Mouse (Mus musculus) heart, postnatal 0 days (tissue): ENCODE results near the gene Wif1. TPM values are rescaled to one million over a fixed set of nuclear protein-coding genes. Genes with fewer than 3 reads are reported as not detected.
A peak's percentile ranks its signal among the peaks of the same experiment; 100 is the strongest.

Experiments used
- ATAC-seq: fragments of 200-750 bp; cut with Nextera tagmentation; 2 replicates; pipeline ENCODE4 v1.8.0; 2017; ENCODE audit warnings: low read depth, moderate number of reproducible peaks, moderate library complexity; ENCODE audit not compliant: insufficient read depth
- DNase-seq: peaks from one replicate; pipeline ENCODE4 v3.0.0-alpha.2; 2016; ENCODE audit warnings: low spot score
- H3K27ac ChIP-seq: fragments of 300-500 bp; sonication (generic); 2 replicates; pipeline ENCODE4 v1.5.1; 2014; ENCODE audit warnings: low read depth, mild to moderate bottlenecking
- H3K27me3 ChIP-seq: fragments of 300-500 bp; sonication (generic); 2 replicates; pipeline ENCODE4 v1.6.1; 2014; ENCODE audit warnings: low read length, mixed read lengths; ENCODE audit not compliant: control insufficient read depth, insufficient read depth
- H3K36me3 ChIP-seq: fragments of 300-500 bp; sonication (generic); replicated peaks from 2 replicates; pipeline ENCODE4 v1.6.1; 2014; ENCODE audit warnings: low read length, mixed read lengths; ENCODE audit not compliant: control insufficient read depth, insufficient read depth
- H3K4me1 ChIP-seq: fragments of 300-500 bp; sonication (generic); 2 replicates; pipeline ENCODE4 v1.6.1; 2014; ENCODE audit warnings: antibody characterized with exemption; ENCODE audit not compliant: control insufficient read depth, insufficient read depth
- H3K4me2 ChIP-seq: fragments of 300-500 bp; sonication (generic); 2 replicates; pipeline ENCODE4 v1.6.1; 2014; ENCODE audit warnings: low read depth, mild to moderate bottlenecking, low read length, moderate library complexity
- H3K4me3 ChIP-seq: fragments of 300-500 bp; sonication (generic); 2 replicates; pipeline ENCODE4 v1.5.1; 2014; ENCODE audit warnings: low read depth, low read length
- H3K9ac ChIP-seq: fragments of 300-500 bp; sonication (generic); replicated peaks from 2 replicates; pipeline ENCODE4 v1.6.1; 2014; ENCODE audit warnings: low read depth, low read length, mixed read lengths
- H3K9me3 ChIP-seq: fragments of 300-500 bp; sonication (generic); replicated peaks from 2 replicates; pipeline ENCODE4 v1.6.1; 2016; ENCODE audit warnings: low read length; ENCODE audit not compliant: control insufficient read depth
- CTCF ChIP-seq: IDR thresholded peaks from 2 replicates; pipeline ENCODE4 v1.5.1; 2016; ENCODE audit warnings: antibody characterized with exemption, control low read depth, low read depth
- EP300 ChIP-seq: IDR thresholded peaks from 2 replicates; pipeline ENCODE4 v1.6.1; 2016; ENCODE audit warnings: antibody characterized with exemption, low read depth
- WGBS: fragments of 180-500 bp; shearing (Covaris S2); extraction: QIAGEN DNeasy Blood & Tissue Kit; methylation state at CpG from one replicate; pipeline ENCODE4 v1.1.7; 2014; 5-methylcytosine and 5-hydroxymethylcytosine counted together
- polyA plus RNA-seq: library from polyadenylated mRNA; unstranded; fragments of >200 nt; fragmentation: Nextera tagmentation; extraction: Ambion mirVana; gene quantifications from 2 replicates; pipeline ENCODE4 v1.2.1, GENCODE M21; 2015
- total RNA-seq: library from RNA; depleted of rRNA; stranded (reverse); fragments of >200 nt; gene quantifications from 2 replicates; pipeline ENCODE4 v1.2.3, GENCODE M21; 2014; ENCODE audit warnings: low replicate concordance

Gene Wif1
- total and polyA plus RNA-seq, 2 experiments from 2014 or later = 7.3 to 10.7 TPM

DNA sequence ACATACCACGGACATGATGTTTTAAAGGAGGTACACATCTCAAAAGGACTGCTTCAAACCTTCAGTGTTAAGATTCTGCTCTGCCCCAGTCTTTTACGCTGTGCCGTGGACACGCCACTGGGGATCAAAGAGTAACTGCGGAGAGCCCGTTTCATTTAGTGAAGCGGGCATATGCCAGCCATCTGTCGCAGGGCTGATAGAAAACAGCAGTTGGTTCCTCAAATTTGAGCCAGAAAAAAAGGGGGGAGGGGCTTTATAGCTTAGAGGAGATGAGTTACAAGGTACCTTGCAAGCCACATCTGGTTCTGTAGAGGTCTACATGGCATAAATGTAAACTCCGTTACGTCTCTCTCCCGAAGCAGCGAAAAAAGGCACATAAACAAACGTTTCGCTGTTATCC is 7.2 kb downstream of the Wif1 start:
- TF ChIP-seq CTCF (no peak), EP300 (no peak)
- peaks cover 6% of the 10 kb centered on the region; the same call in 1 of the 2 replicates for H3K4me1 ChIP-seq
- no peaks in the 10 kb centered on the region for H3K36me3 ChIP-seq
- H3K4me2 ChIP-seq = no peak overlapping the region
- no peak overlapping the region for H3K27ac ChIP-seq
- H3K9ac ChIP-seq = no peak overlapping the region
- no peak for DNase-seq
- ATAC-seq = no peak
- WGBS = 79% methylated on average over 14 of the region's 14 CpGs
- H3K9me3 ChIP-seq = no peaks in the 10 kb centered on the region
- no peaks in the 10 kb centered on the region for H3K27me3 ChIP-seq
- H3K4me3 ChIP-seq = no peak overlapping the region

DNA sequence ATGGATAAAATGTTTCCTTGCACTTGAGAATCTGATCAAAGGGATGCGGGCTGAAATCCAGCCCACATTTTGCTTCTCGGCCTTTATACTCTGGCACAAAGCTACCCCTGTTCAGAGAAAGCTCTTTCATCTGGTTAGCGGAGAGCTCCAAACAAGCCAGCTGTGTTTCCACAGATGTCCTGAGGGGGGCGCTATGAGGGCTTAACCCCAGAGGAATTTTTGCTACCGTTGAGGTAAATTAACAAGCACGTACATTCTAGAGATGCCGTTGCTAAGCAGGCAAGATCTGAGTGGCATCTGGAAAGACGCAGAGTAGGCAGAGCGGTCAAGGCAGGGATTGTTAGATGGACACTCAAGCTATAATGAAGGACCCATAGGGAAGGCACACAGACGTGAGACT is 13.7 kb downstream of the Wif1 start:
- Histone ChIP-seq H3K27ac (no peak overlapping the region), H3K4me2 (no peak overlapping the region), H3K9me3 (no peaks in the 10 kb centered on the region), H3K4me1 (no peaks in the 10 kb centered on the region), H3K9ac (no peak overlapping the region), H3K27me3 (no peaks in the 10 kb centered on the region), H3K36me3 (no peaks in the 10 kb centered on the region), H3K4me3 (no peak overlapping the region)
- TF ChIP-seq CTCF (no peak), EP300 (no peak)
- ATAC-seq (no peak), DNase-seq (no peak)
- 78% methylated on average over 10 of the region's 10 CpGs for WGBS

DNA sequence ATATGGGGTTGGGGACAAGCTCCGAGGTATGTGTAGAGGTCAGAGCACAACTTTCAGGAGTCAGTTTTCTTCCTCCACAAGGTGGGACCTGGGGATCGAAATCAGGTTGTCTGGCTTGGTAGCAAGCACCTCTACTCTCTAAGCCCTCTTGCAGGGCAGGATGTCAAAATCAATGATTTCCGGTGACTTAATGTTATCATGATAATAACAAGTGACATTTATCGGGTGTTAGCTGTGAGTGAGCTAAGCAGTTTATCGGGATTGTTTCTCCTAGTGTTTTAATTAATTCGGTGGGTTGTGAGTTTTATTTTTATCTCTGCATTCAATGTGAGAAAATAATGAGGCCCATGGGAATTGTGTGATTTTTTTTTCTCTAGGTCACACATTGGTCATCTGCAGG is 18.3 kb downstream of the Wif1 start:
- Histone ChIP-seq H3K27me3 (no peaks in the 10 kb centered on the region), H3K36me3 (no peaks in the 10 kb centered on the region), H3K9me3 (no peaks in the 10 kb centered on the region), H3K4me2 (no peak overlapping the region), H3K27ac (no peak overlapping the region), H3K4me3 (no peak overlapping the region), H3K4me1 (peaks cover 20% of the 10 kb centered on the region), H3K9ac (no peak overlapping the region)
- WGBS = 79% methylated on average over 6 of the region's 6 CpGs
- DNase-seq (no peak), ATAC-seq (no peak)
- no peak for TF ChIP-seq CTCF
- TF ChIP-seq EP300 = no peak

DNA sequence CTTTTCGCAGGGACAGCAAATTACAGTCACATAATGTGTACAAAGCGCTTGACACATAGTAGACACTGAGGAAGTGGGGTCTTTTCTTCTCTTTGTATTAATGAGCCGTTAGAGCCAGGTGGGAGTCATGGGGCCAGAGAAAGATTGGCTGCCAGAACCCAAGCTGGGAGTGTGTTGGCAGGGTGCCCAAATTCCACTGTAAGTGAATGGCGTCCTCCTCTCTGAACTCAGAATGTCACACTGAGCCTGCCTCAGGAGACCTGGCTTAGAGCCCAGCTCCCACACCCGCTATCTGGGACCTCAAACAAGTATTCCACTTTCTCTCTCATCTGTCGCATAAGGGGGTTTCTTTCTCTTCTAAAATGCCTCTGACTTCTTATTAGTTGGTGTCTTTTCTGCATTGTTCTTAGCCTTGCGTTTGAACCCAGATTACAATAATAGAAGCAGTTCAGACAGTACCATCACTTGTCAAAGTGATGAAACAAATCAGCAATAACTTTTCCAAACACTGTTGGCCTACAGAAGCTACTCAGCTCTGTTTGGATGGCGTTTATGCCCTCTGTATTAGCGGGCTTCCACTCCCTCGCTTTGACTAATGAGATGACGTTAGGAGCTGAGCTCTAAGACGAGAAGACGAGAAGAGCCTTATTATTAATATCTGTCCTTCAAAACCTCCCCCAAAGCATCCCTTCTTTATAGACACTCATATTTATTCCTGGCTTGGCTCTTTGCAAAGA is 21.9 kb downstream of the Wif1 start:
- WGBS = 9% methylated on average over 13 of the region's 13 CpGs
- DNase-seq = peak; percentile 95
- Histone ChIP-seq H3K9me3 (no peaks in the 10 kb centered on the region), H3K4me3 (peak overlapping the region; percentile 15), H3K9ac (no peak overlapping the region), H3K27me3 (no peaks in the 10 kb centered on the region), H3K4me1 (peaks cover 24% of the 10 kb centered on the region), H3K4me2 (peak overlapping the region; percentile 48), H3K36me3 (no peaks in the 10 kb centered on the region), H3K27ac (peak overlapping the region; percentile 85)
- TF ChIP-seq CTCF = no peak
- 0 out of 2 replicates have a peak, but pooled peaks have one; percentile 72 for TF ChIP-seq EP300
- ATAC-seq = peak; percentile 95

DNA sequence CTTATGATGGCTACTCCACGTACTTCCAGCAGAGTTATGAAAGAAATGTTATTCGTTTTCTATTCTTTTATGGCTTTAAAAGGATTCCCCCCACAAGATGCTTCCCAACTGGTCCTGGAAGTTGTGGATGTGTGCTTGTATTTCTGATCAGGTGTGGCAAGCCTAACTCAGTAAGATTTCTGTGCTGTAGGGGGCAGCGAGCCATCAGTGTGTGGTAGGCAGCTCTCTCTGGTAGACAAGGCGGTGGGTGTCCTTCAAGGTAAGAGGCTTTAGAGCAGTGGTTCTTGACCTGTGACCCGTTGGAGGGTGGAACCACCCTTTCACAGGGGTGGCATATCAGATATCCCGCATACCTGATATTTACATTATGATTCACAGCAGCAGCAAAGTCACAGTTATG is 23.1 kb downstream of the Wif1 start:
- Histone ChIP-seq H3K9me3 (no peaks in the 10 kb centered on the region), H3K4me2 (no peak overlapping the region), H3K36me3 (no peaks in the 10 kb centered on the region), H3K4me1 (peaks cover 24% of the 10 kb centered on the region), H3K4me3 (no peak overlapping the region), H3K9ac (no peak overlapping the region), H3K27ac (no peak overlapping the region), H3K27me3 (no peaks in the 10 kb centered on the region)
- 66% methylated on average over 6 of the region's 6 CpGs for WGBS
- TF ChIP-seq EP300 (no peak), CTCF (peak; percentile 32)
- DNase-seq = peak; percentile 12
- no peak for ATAC-seq
